Comparison of ENCODE assay signal across 21 mouse cellular contexts in the genomic region with DNA sequence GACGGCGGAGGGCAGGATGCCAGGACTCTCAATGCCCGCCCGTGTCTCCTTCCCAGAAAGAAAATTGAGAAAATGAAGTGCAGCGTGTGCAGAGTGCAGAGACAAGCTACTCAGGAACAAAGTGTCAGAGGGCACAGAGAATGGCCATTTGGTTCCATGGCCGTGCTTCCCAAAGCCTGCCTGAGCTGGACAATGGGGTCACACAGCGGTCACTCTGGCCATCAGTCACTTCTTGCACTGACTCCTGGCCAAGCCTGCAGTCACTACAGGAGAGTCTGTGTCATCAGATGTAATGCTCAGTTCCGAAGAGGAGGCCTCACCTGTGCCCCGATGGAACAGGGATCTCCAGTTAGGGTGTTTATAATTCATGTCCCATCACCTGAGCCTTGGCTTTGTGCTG.
DNase-seq lines count a peak whose midpoint lies in the region; ATAC-seq lines count a peak whose summit lies in the region.
"Had no signal": no experiment of that assay in that cellular context is flagged by ENCODE, and none has a peak within 500 bp of the region (broad histone marks: within the 10 kb centered on the region; RNA-seq: fewer than 3 reads in every experiment).

No protein-coding gene starts in this region.

- H3K9me3 ChIP-seq in megakaryocyte, embryonic 14.5 days = peaks cover 92% of the 10 kb centered on the region
- H3K9me3 ChIP-seq: embryonic facial prominence, embryonic 15.5 days had no signal

- peak overlapping the region; percentile 7 for H3K4me3 ChIP-seq in megakaryocyte, embryonic 14.5 days (replicated peaks)
- H3K4me3 ChIP-seq: embryonic facial prominence, embryonic 13.5 days; embryonic facial prominence, embryonic 15.5 days; erythroblast, embryonic 14.5 days; forebrain, embryonic 10.5 days; forebrain, embryonic 12.5 days had no signal

- ATAC-seq in megakaryocyte, adult 5-6 weeks (ENCODE audit: poor library complexity, severe bottlenecking) = no peak
- ATAC-seq: forebrain, embryonic 14.5 days; forebrain, embryonic 16.5 days had no signal

- DNase-seq in embryo, embryonic 10 days (ENCODE audit: low spot score) = peak; percentile 74
- peak; percentile 52 for DNase-seq in embryo, embryonic 10.5 days (ENCODE audit: low spot score)
- peak; percentile 42 for DNase-seq in embryo, embryonic 9.5 days (ENCODE audit: extremely low spot score)
- no peak for DNase-seq in cerebellum, postnatal 4 days (ENCODE audit: low spot score in 2 of 2)
- DNase-seq in layer of hippocampus, adult 9-10 months (ENCODE audit: low spot score) = no peak
- DNase-seq: adrenal gland, adult 2 months; adrenal gland, postnatal 10 days; adrenal gland, postnatal 36 days; cerebellum, adult 11-12 months; cerebellum, adult 2 months; cerebellum, adult 9-10 months; cerebellum, postnatal 25 days had no signal

- no peaks in the 10 kb centered on the region for H3K36me3 ChIP-seq in megakaryocyte, embryonic 14.5 days (replicated peaks; ENCODE audit: low read length)
- H3K36me3 ChIP-seq: embryonic facial prominence, embryonic 13.5 days; embryonic facial prominence, embryonic 15.5 days; forebrain, embryonic 10.5 days; forebrain, embryonic 12.5 days had no signal

- no peaks in the 10 kb centered on the region for H3K27me3 ChIP-seq in megakaryocyte, embryonic 14.5 days (replicated peaks)
- H3K27me3 ChIP-seq: embryonic facial prominence, embryonic 13.5 days; embryonic facial prominence, embryonic 15.5 days; forebrain, embryonic 12.5 days had no signal

- H3K4me1 ChIP-seq in megakaryocyte, embryonic 14.5 days = no peaks in the 10 kb centered on the region
- H3K4me1 ChIP-seq: embryonic facial prominence, embryonic 13.5 days; embryonic facial prominence, embryonic 15.5 days; forebrain, embryonic 12.5 days had no signal

Comparison
In these comparisons a context has a peak if more than half of its experiments do, and no peak if none do; other contexts are left out.
1. DNase-seq: peak in embryo, embryonic 10 days (single experiment), embryo, embryonic 10.5 days (single experiment) and embryo, embryonic 9.5 days (single experiment); none in cerebellum, postnatal 4 days (0 of 2) and layer of hippocampus, adult 9-10 months (single experiment).